Mouse (Mus musculus) megakaryocyte, embryonic 14.5 days (primary cell): Measurements from ENCODE around the gene Zfp609.

Experiments used
- FLI1 ChIP-seq: IDR thresholded peaks from 2 replicates; pipeline ENCODE4 v1.6.1; 2012; ENCODE audit warnings: low read length, inconsistent platforms, mixed read lengths
- GATA1 ChIP-seq: IDR thresholded peaks from 3 replicates; pipeline ENCODE4 v1.6.1; 2012; ENCODE audit warnings: mixed read lengths, low read length, inconsistent platforms, borderline replicate concordance

DNA sequence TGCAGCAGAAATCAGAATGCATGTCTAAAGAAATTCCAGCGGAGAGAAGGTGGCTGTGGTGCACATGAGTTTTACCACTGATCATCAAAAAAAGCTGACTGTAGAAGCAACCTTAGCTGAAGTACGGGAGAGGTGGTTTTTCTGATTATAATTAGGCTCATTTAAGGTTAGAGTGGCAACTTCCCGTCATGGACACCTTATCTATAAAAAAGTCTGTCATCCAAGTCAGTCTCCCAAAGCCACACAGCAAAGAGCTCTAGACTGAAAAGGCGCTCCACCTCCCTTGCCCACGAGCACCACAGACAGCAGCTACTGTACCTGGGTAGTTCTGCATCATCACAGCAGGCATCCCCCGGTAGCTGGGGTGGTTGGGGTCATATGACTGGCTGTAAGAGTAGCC, 126.9 kb downstream of the Zfp609 start:
- TF ChIP-seq GATA1 = no peak
- TF ChIP-seq FLI1 = no peak
